Mouse (Mus musculus): ENCODE measurements around the gene Ggt6.
"Not testable (repeated sequence)": the region's sequence is repeated elsewhere in the genome, so short reads cannot be mapped to it uniquely, and the experiment has no call there.

The Ggt6 gene

GRCm38 (mm10) chr11:72440597-72440964, 5.3 kb downstream of the Ggt6 start:
- not testable (repeated sequence) for DNase-seq

- peak; percentile 98 for DNase-seq
Measured at GRCm38 (mm10) chr11:72440965-72441664, 5.8 kb downstream of the Ggt6 start, which contains the start of gene Mybbp1a. Gene Mybbp1a (plus strand): TSS chr11:72441355.

GRCm38 (mm10) chr11:72446311-72447105, 11.2 kb downstream of the Ggt6 start:
- peak; percentile 44 for DNase-seq

GRCm38 (mm10) chr11:72447475-72447874, 12.1 kb downstream of the Ggt6 start:
- no peak for DNase-seq

GRCm38 (mm10) chr11:72452140-72452665, 16.9 kb downstream of the Ggt6 start:
- no peak for DNase-seq

GRCm38 (mm10) chr11:72453105-72453953, 18.0 kb downstream of the Ggt6 start:
- no peak for DNase-seq

GRCm38 (mm10) chr11:72455694-72456093, 20.4 kb downstream of the Ggt6 start:
- no peak for DNase-seq

- DNase-seq: peak; percentile 38
Measured at GRCm38 (mm10) chr11:72457995-72458496, 22.7 kb downstream of the Ggt6 start.

GRCm38 (mm10) chr11:72458502-72458901, 23.2 kb downstream of the Ggt6 start:
- no peak for DNase-seq

GRCm38 (mm10) chr11:72461500-72461981, 26.2 kb downstream of the Ggt6 start:
- DNase-seq: no peak

GRCm38 (mm10) chr11:72464821-72465220, 29.5 kb downstream of the Ggt6 start:
- DNase-seq: no peak

GRCm38 (mm10) chr11:72465978-72466693, 30.8 kb downstream of the Ggt6 start:
- DNase-seq: no peak

GRCm38 (mm10) chr11:72466694-72467507, 31.6 kb downstream of the Ggt6 start:
- DNase-seq: peak; percentile 57

- DNase-seq: no peak
Measured at GRCm38 (mm10) chr11:72468525-72468924, 33.2 kb downstream of the Ggt6 start.

GRCm38 (mm10) chr11:72469217-72469616, 33.9 kb downstream of the Ggt6 start:
- peak; percentile 59 for DNase-seq

- no peak for DNase-seq
Measured at GRCm38 (mm10) chr11:72470004-72470403, 34.7 kb downstream of the Ggt6 start.

- DNase-seq: no peak
Measured at GRCm38 (mm10) chr11:72471381-72471780, 36.1 kb downstream of the Ggt6 start.

- DNase-seq: no peak
Measured at GRCm38 (mm10) chr11:72473540-72473939, 38.2 kb downstream of the Ggt6 start.

- DNase-seq: peak; percentile 46
Measured at GRCm38 (mm10) chr11:72474926-72475325, 39.6 kb downstream of the Ggt6 start.

GRCm38 (mm10) chr11:72475408-72475807, 40.1 kb downstream of the Ggt6 start:
- peak; percentile 57 for DNase-seq

GRCm38 (mm10) chr11:72476074-72476625, 40.8 kb downstream of the Ggt6 start:
- no peak for DNase-seq

Data from liver (tissue).